Mouse (Mus musculus) ES-Bruce4 (cell line): ENCODE measurements around the gene Hist1h2bg. TPM values are rescaled to one million over a fixed set of nuclear protein-coding genes. Genes with fewer than 3 reads are reported as not detected.
A peak's percentile ranks its signal among the peaks of the same experiment; 100 is the strongest.
"Not testable (repeated sequence)": the region's sequence is repeated elsewhere in the genome, so short reads cannot be mapped to it uniquely, and the experiment has no call there.

ENCODE experiments used
- H3K27ac ChIP-seq: 2 replicates; pipeline ENCODE4 v1.5.1; 2012; ENCODE audit warnings: low read length, inconsistent platforms; ENCODE audit not compliant: insufficient read depth
- H3K27me3 ChIP-seq: 2 replicates; pipeline ENCODE4 v1.6.1; 2012; ENCODE audit warnings: mild to moderate bottlenecking, low read length, inconsistent platforms; ENCODE audit not compliant: control insufficient read depth, poor library complexity, insufficient read depth, severe bottlenecking
- H3K36me3 ChIP-seq: 2 replicates; pipeline ENCODE4 v1.6.1; 2012; ENCODE audit warnings: inconsistent platforms, mild to moderate bottlenecking, low read length, moderate library complexity; ENCODE audit not compliant: control insufficient read depth, poor library complexity, insufficient read depth, severe bottlenecking
- H3K4me1 ChIP-seq: one replicate; pipeline ENCODE4 v1.8.1; 2011; ENCODE audit warnings: low read length; ENCODE audit not compliant: control insufficient read depth, insufficient read depth
- H3K4me3 ChIP-seq: 2 replicates; pipeline ENCODE4 v1.5.1; 2011; ENCODE audit warnings: low read depth, mild to moderate bottlenecking, low read length
- H3K9ac ChIP-seq: 2 replicates; pipeline ENCODE4 v1.6.1; 2012; ENCODE audit warnings: low read depth, mild to moderate bottlenecking, inconsistent platforms; ENCODE audit not compliant: poor library complexity, severe bottlenecking
- H3K9me3 ChIP-seq: replicated peaks from 2 replicates; pipeline ENCODE4 v1.6.1; 2012; ENCODE audit warnings: mild to moderate bottlenecking, low read length, inconsistent platforms; ENCODE audit not compliant: control insufficient read depth, poor library complexity, insufficient read depth, severe bottlenecking
- CTCF ChIP-seq: IDR thresholded peaks from one replicate; pipeline ENCODE4 v1.8.1; 2011; ENCODE audit warnings: low read depth, low read length
- EP300 ChIP-seq: IDR thresholded peaks from 2 replicates; pipeline ENCODE4 v1.6.1; 2011; ENCODE audit warnings: low read depth, low read length; ENCODE audit not compliant: insufficient read depth
- POLR2A ChIP-seq: IDR thresholded peaks from one replicate; pipeline ENCODE4 v1.8.1; 2011; ENCODE audit warnings: low read length; ENCODE audit not compliant: insufficient read depth
- polyA plus RNA-seq: library from polyadenylated mRNA; stranded (reverse); fragments of >200 nt; gene quantifications from 2 replicates; pipeline ENCODE4 v1.2.4, GENCODE M21; 2011; ENCODE audit warnings: low read depth; ENCODE audit not compliant: missing spikeins, insufficient read depth, insufficient read length

Hist1h2bg gene
- polyA plus RNA-seq, 1 experiment: 13.4 TPM

- Histone ChIP-seq H3K36me3 (no peaks in the 10 kb centered on the region), H3K9me3 (no peaks in the 10 kb centered on the region), H3K4me3 (no peak overlapping the region), H3K9ac (no peak overlapping the region), H3K27me3 (no peaks in the 10 kb centered on the region), H3K4me1 (no peaks in the 10 kb centered on the region), H3K27ac (no peak overlapping the region)
- TF ChIP-seq EP300 (no peak), POLR2A (no peak), CTCF (no peak)
These were observed 42.2 kb upstream of the Hist1h2bg start for GRCm38 (mm10) chr13:23529005-23529404.

DNA sequence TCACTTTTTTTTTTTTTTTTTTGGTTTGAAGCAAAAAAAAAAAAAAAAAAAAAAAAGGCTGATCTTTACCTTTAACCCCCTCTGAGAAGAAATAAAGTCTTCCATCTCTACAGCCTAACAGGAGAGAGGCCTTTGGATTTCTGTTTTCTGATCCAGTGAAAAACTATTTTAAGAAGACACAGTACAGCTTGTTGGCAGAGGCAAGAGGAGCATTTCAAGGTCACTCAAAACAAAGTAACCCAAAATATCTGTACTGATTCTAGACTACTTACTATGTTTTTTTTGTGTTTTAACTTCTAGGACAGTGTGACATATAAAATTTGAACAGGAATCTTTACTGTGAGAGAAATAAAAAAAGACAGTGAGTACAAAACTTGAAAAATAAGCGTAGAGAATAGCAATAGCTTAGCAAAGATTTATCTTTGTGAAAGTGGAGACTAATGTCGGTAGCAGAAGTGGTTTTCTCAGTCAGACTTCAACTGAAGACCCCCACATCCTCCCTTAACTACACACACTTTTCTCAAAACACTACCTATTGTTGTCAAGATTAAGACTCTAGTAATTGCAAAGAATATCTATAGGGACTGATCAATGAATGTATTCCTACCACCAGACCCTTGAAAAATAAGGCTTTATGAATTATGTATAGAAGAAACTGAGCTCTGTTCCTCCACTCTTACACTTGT lies 41.6 kb upstream of the Hist1h2bg start:
- 0 out of 2 replicates have a peak overlapping the region, but pooled peaks have one; percentile 30 for H3K4me3 ChIP-seq
- no peaks in the 10 kb centered on the region for H3K36me3 ChIP-seq
- no peak overlapping the region for H3K27ac ChIP-seq
- H3K9ac ChIP-seq: peak overlapping the region; percentile 81; the same call in 1 of the 2 replicates
- no peak for TF ChIP-seq POLR2A
- no peak for TF ChIP-seq CTCF
- no peak for TF ChIP-seq EP300
- H3K4me1 ChIP-seq: no peaks in the 10 kb centered on the region
- no peaks in the 10 kb centered on the region for H3K27me3 ChIP-seq
- H3K9me3 ChIP-seq: no peaks in the 10 kb centered on the region

GRCm38 (mm10) chr13:23530181-23530900 lies 40.9 kb upstream of the Hist1h2bg start:
- TF ChIP-seq CTCF: no peak
- no peak for TF ChIP-seq EP300
- no peak for TF ChIP-seq POLR2A
- Histone ChIP-seq H3K27ac (peak overlapping the region; percentile 94), H3K36me3 (no peaks in the 10 kb centered on the region), H3K9me3 (no peaks in the 10 kb centered on the region), H3K27me3 (no peaks in the 10 kb centered on the region), H3K4me1 (no peaks in the 10 kb centered on the region), H3K4me3 (peak overlapping the region; percentile 62), H3K9ac (peak overlapping the region; percentile 81)

DNA sequence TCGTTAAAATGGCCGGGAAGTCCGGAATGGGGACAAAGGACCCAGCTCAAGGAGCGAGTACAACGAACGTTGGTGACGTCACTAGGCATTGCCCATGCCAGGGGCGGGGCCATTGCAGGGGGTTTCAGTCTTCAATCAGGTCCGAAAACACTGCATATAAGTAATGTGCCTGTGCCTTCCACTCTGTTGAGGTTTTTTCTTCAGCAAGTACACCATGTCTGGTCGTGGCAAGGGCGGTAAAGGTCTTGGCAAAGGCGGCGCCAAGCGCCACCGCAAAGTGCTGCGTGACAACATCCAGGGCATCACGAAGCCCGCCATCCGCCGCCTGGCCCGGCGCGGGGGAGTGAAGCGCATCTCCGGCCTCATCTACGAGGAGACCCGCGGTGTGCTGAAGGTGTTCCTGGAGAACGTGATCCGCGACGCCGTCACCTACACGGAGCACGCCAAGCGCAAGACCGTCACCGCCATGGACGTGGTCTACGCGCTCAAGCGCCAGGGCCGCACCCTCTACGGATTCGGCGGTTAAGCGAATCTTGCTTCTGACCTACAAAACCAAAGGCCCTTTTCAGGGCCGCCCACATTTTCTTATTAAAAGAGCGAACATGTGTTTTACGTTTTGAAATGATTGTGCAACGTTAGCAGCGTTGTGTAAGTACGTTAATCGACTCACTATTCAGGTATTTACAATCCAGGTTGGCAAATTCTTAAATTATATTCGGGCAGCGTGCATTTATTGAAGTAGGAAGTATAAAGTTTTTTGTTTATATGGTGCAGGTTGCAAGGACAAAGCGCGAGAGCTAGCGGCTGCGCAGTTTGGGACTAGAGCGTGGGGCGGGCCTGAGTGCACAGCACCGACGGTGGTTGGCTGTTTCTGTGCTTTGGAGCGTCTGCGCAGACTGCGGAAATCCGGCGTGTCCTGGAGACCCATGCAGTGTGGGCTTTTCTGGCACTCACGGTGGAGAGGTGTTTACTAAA lies 40.0 kb upstream of the Hist1h2bg start, which contains the start of gene Hist1h4h:
TSS of gene Hist1h4h (plus strand) at position 150 of the 975 bp plus-strand sequence.
- Histone ChIP-seq H3K9ac (peak within 1 kb of the TSS; percentile 84), H3K9me3 (no peaks in the 10 kb centered on the region), H3K4me1 (no peaks in the 10 kb centered on the region), H3K27me3 (no peaks in the 10 kb centered on the region), H3K27ac (peak within 1 kb of the TSS; percentile 94), H3K4me3 (peak within 1 kb of the TSS; percentile 62), H3K36me3 (no peaks in the 10 kb centered on the region)
- TF ChIP-seq CTCF (no peak), POLR2A (peak; percentile 100), EP300 (peak; percentile 83)

DNA sequence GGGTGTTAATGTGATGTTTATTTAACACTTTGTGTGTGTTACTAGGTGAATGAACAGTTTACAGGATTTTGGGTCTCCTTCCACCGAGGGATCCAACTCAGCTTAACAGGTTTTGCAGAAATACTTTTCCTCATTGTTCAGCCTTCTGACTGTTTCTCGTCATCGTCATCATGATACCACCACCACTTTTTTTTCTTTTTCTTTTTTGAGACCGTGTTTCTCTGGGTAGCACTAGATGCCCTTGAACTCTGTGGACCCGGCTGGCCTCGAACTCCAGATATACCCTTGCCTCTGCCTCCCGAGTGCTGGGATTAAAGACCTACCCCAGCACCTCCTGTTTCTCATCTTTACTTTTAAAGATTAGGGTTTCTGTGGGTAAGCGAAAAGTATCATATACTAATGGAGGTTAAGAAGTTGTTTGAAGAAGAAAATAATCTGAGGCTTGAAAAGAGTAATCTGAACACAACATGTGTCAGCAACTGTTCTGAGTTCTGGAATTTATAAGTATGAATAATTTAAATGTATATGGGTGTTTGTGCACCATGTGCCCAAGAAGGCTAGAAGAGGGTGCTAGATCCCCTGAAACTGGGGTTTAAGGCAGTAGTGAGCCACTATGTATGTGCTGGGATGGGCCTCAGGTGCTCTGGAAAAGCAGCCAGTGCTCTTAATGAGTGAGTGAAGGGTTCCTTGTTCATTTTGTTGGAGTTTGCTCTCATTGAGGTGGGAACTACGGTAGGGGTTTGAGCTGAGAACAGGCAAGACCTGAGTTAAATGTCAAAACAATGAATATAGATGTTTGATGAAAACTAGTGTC lies 38.7 kb upstream of the Hist1h2bg start:
- peak overlapping the region; percentile 48 for H3K4me3 ChIP-seq
- H3K9ac ChIP-seq: peak overlapping the region; percentile 84
- H3K27ac ChIP-seq: peak overlapping the region; percentile 75
- no peaks in the 10 kb centered on the region for H3K36me3 ChIP-seq
- no peaks in the 10 kb centered on the region for H3K4me1 ChIP-seq
- no peaks in the 10 kb centered on the region for H3K27me3 ChIP-seq
- TF ChIP-seq EP300 (no peak), CTCF (no peak), POLR2A (no peak)
- no peaks in the 10 kb centered on the region for H3K9me3 ChIP-seq

DNA sequence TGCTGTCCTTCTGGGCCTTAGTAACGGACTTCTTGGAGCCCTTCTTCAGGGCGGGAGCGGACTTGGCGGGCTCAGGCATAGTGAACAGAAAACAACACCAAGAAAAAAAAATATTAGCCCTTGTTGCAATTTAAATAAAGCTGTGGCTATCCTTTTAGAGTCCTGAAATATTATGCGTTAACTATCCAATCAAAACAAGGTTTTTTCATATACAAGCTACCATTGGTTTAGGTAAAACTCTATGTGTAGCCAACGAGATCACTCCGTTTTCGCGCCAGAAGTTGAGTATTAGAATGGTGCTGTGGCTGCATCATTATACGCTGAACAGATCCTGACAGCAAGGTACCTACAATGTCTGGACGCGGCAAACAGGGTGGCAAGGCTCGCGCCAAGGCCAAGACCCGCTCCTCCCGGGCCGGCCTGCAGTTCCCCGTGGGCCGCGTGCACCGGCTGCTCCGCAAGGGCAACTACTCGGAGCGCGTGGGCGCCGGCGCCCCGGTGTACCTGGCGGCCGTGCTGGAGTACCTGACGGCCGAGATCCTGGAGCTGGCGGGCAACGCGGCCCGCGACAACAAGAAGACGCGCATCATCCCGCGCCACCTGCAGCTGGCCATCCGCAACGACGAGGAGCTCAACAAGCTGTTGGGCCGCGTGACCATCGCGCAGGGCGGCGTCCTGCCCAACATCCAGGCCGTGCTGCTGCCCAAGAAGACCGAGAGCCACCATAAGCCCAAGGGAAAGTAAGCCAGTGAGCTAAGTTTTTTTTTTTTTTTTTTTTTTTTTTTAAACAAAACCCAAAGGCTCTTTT lies 37.4 kb upstream of the Hist1h2bg start, which contains the start of gene Hist1h2af:
TSS of gene Hist1h2af (plus strand) at position 347 of the 808 bp plus-strand sequence.
- H3K9ac ChIP-seq: peak within 1 kb of the TSS; percentile 99
- peak within 1 kb of the TSS; percentile 75 for H3K4me3 ChIP-seq
- H3K27ac ChIP-seq: peak within 1 kb of the TSS; percentile 99
- not testable (repeated sequence) for H3K4me1 ChIP-seq, H3K9me3 ChIP-seq, H3K36me3 ChIP-seq, H3K27me3 ChIP-seq
